Mouse (Mus musculus): ENCODE data around the gene Stx2. TPM values are rescaled to one million over a fixed set of nuclear protein-coding genes. Genes with fewer than 3 reads are reported as not detected.

The Stx2 gene
- total RNA-seq (2014; fragmentation: Nextera tagmentation) (26.4 and 83.8 TPM in 2 replicates), total RNA-seq (2017) (37.5 and 44.1 TPM in 2 replicates), polyA plus RNA-seq (2012) (15.3 and 18.1 TPM in 2 replicates)

DNA sequence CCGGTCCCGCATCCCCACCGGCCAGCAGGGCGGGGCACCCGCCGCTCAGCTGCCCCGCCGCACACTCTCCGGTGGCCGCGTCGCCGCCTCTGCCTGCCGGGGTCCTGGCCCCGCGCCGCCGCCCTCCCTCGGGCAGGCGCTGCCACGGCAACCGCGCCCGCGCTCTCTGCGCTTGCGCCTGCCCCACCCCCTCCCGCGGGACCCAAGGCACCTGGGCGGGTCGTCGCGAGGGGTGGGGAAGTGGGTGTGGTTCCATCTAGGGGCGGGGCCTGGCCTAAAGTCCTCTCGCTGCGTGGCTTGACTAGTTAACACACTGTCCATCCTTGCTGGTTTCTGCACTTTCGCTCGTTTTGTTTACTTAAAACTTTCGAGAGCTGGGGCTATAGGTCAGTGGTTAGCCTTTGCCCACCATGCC lies at the start of gene Stx2:
Gene Stx2 (minus strand): TSS at position 163 of the 415 bp plus-strand sequence.
- TF ChIP-seq POLR2AphosphoS5 (IDR thresholded peaks at IDR 0.05; ENCODE audit: insufficient replicate concordance, low read depth, low read length): no peak
- H3K4me3 ChIP-seq (ENCODE audit: low read depth, low read length): peak within 1 kb of the TSS; percentile 80
- DNase-seq (ENCODE audit: low spot score) (peak; percentile 93), ATAC-seq (ENCODE audit: extremely low read depth, insufficient number of reproducible peaks, low FRiP score, poor library complexity, severe bottlenecking) (peak; percentile 64)
- H3K36me3 ChIP-seq (replicated peaks): peaks cover 32% of the 10 kb centered on the region
- H3K27me3 ChIP-seq (ENCODE audit: insufficient read depth, low read length): no peaks in the 10 kb centered on the region
- peaks cover 55% of the 10 kb centered on the region for H3K4me1 ChIP-seq (ENCODE audit: insufficient read depth, low read depth, low read length)
- H3K9me3 ChIP-seq (replicated peaks): no peaks in the 10 kb centered on the region

GRCm38 (mm10) chr5:129054675-129055284 lies 46.4 kb upstream of the Stx2 start:
- no peak for ATAC-seq (ENCODE audit: extremely low read depth, insufficient number of reproducible peaks, low FRiP score, poor library complexity, severe bottlenecking)
- H3K4me3 ChIP-seq (ENCODE audit: low read depth, low read length): no peak overlapping the region
- TF ChIP-seq GATA1 (IDR thresholded peaks at IDR 0.05; ENCODE audit: borderline replicate concordance, low read length): no peak
- TF ChIP-seq POLR2AphosphoS5 (IDR thresholded peaks at IDR 0.05; ENCODE audit: insufficient replicate concordance, low read depth, low read length): no peak
- no peak for TF ChIP-seq GATA2 (IDR thresholded peaks at IDR 0.05; ENCODE audit: borderline replicate concordance, low read depth, low read length)
- TF ChIP-seq CTCF (IDR thresholded peaks at IDR 0.05; ENCODE audit: low read depth, low read length): no peak
- no peak for TF ChIP-seq TAL1 (conservative IDR thresholded peaks at IDR 0.05; ENCODE audit: low read depth, low read length)
- no peaks in the 10 kb centered on the region for H3K9me3 ChIP-seq (replicated peaks)
- no peaks in the 10 kb centered on the region for H3K4me1 ChIP-seq (ENCODE audit: insufficient read depth, low read depth, low read length)
- no peak for DNase-seq (ENCODE audit: low spot score)
- no peaks in the 10 kb centered on the region for H3K36me3 ChIP-seq (replicated peaks)
- no peaks in the 10 kb centered on the region for H3K27me3 ChIP-seq (ENCODE audit: insufficient read depth, low read length)

DNA sequence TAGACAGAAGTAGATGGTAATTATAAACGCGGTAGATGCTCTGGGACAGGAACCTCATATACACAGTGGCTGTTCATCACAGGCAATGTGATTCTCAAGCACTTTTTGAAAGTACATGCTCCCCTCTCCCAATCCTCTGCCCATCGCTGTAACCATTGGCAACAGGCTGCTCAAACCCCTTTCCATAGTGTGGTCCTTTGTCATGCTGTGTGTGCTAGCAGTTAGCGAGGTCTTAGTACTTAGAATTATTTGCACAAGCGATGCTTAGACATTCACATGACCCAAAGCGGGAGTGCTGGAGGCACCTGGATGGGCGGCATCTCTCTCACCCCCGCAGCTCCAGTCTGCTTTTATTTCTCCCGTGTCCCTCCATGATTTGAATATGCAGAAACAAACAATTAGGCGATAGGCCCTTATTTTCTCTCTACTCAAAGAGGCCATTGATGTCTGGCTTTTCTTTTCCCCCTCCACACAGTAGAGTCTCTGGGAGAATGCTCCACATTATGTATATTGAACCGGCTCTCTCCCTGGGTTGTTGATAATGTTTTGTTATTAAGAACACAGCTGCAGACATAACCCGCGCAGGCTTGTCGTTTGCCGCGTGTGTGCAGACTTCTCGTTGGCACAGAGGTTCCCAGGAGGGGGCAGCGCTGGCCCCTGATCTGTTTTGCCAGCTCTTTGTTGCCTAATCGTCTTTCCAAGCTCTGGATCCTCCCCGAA lies 44.4 kb upstream of the Stx2 start:
- Histone ChIP-seq H3K27me3 (ENCODE audit: insufficient read depth, low read length) (no peaks in the 10 kb centered on the region), H3K36me3 (replicated peaks) (no peaks in the 10 kb centered on the region)
- no peak for ATAC-seq (ENCODE audit: extremely low read depth, insufficient number of reproducible peaks, low FRiP score, poor library complexity, severe bottlenecking)

DNA sequence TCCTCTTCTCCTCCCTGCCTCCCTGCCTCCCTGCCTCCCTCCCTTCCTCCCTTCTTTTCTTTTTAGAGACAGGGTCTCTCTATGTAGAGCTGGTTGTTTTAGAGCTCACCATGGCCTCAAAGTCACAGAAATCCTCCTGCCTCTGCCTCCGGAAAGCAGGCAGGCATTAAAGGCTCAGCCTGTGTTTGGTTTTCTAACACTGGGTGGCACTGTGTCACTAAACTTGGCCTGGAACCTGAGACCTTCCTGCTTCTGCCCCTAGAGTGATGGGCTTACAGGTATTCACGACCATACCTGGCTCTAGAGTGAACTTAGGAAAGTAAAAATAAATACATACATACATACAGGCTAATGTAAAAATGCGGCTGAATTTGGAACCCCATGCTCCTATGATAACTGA lies 43.5 kb upstream of the Stx2 start:
- TF ChIP-seq POLR2AphosphoS5 (IDR thresholded peaks at IDR 0.05; ENCODE audit: insufficient replicate concordance, low read depth, low read length) (no peak), GATA1 (IDR thresholded peaks at IDR 0.05; ENCODE audit: borderline replicate concordance, low read length) (no peak), TAL1 (conservative IDR thresholded peaks at IDR 0.05; ENCODE audit: low read depth, low read length) (no peak), CTCF (IDR thresholded peaks at IDR 0.05; ENCODE audit: low read depth, low read length) (no peak), GATA2 (IDR thresholded peaks at IDR 0.05; ENCODE audit: borderline replicate concordance, low read depth, low read length) (no peak)
- H3K4me1 ChIP-seq (ENCODE audit: insufficient read depth, low read depth, low read length): no peaks in the 10 kb centered on the region
- no peaks in the 10 kb centered on the region for H3K27me3 ChIP-seq (ENCODE audit: insufficient read depth, low read length)
- no peaks in the 10 kb centered on the region for H3K36me3 ChIP-seq (replicated peaks)
- DNase-seq (ENCODE audit: low spot score) (no peak), ATAC-seq (ENCODE audit: extremely low read depth, insufficient number of reproducible peaks, low FRiP score, poor library complexity, severe bottlenecking) (no peak)
- no peak overlapping the region for H3K4me3 ChIP-seq (ENCODE audit: low read depth, low read length)
- H3K9me3 ChIP-seq (replicated peaks): no peaks in the 10 kb centered on the region

More for the DNA sequence above, 44.4 kb upstream of the Stx2 start:
- TF ChIP-seq TAL1 (conservative IDR thresholded peaks at IDR 0.05; ENCODE audit: low read depth, low read length) (no peak), CTCF (IDR thresholded peaks at IDR 0.05; ENCODE audit: low read depth, low read length) (no peak), GATA2 (IDR thresholded peaks at IDR 0.05; ENCODE audit: borderline replicate concordance, low read depth, low read length) (no peak)
- Histone ChIP-seq H3K9me3 (replicated peaks) (no peaks in the 10 kb centered on the region), H3K4me1 (ENCODE audit: insufficient read depth, low read depth, low read length) (no peaks in the 10 kb centered on the region), H3K4me3 (ENCODE audit: low read depth, low read length) (no peak overlapping the region)
- DNase-seq (ENCODE audit: low spot score): no peak

DNA sequence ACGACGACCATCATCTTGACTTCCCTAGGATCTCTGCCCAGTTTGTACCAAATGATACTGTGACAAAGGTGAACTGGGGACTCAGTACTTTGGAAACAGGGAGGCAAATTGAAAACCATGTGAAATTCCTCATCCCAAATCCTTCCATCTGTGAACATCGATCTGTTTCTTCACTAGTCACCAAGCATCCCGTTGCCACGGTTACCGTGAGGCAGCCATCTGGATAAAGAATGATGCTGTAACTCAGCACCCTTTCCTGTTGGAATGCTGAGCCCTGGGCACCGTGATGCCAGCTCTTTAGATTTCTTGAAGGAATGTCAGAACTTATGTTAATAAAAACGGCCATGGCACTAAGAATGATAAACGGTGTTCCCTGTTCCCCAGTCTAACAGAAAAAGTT lies 41.0 kb upstream of the Stx2 start:
- no peaks in the 10 kb centered on the region for H3K9me3 ChIP-seq (replicated peaks)
- H3K4me1 ChIP-seq (ENCODE audit: insufficient read depth, low read depth, low read length): no peaks in the 10 kb centered on the region
- ATAC-seq (ENCODE audit: extremely low read depth, insufficient number of reproducible peaks, low FRiP score, poor library complexity, severe bottlenecking) (no peak), DNase-seq (ENCODE audit: low spot score) (no peak)
- no peak overlapping the region for H3K4me3 ChIP-seq (ENCODE audit: low read depth, low read length)
- H3K27me3 ChIP-seq (ENCODE audit: insufficient read depth, low read length): no peaks in the 10 kb centered on the region
- H3K36me3 ChIP-seq (replicated peaks): no peaks in the 10 kb centered on the region
- TF ChIP-seq TAL1 (conservative IDR thresholded peaks at IDR 0.05; ENCODE audit: low read depth, low read length) (no peak), POLR2AphosphoS5 (IDR thresholded peaks at IDR 0.05; ENCODE audit: insufficient replicate concordance, low read depth, low read length) (no peak), CTCF (IDR thresholded peaks at IDR 0.05; ENCODE audit: low read depth, low read length) (no peak), GATA2 (IDR thresholded peaks at IDR 0.05; ENCODE audit: borderline replicate concordance, low read depth, low read length) (no peak), GATA1 (IDR thresholded peaks at IDR 0.05; ENCODE audit: borderline replicate concordance, low read length) (no peak)

DNA sequence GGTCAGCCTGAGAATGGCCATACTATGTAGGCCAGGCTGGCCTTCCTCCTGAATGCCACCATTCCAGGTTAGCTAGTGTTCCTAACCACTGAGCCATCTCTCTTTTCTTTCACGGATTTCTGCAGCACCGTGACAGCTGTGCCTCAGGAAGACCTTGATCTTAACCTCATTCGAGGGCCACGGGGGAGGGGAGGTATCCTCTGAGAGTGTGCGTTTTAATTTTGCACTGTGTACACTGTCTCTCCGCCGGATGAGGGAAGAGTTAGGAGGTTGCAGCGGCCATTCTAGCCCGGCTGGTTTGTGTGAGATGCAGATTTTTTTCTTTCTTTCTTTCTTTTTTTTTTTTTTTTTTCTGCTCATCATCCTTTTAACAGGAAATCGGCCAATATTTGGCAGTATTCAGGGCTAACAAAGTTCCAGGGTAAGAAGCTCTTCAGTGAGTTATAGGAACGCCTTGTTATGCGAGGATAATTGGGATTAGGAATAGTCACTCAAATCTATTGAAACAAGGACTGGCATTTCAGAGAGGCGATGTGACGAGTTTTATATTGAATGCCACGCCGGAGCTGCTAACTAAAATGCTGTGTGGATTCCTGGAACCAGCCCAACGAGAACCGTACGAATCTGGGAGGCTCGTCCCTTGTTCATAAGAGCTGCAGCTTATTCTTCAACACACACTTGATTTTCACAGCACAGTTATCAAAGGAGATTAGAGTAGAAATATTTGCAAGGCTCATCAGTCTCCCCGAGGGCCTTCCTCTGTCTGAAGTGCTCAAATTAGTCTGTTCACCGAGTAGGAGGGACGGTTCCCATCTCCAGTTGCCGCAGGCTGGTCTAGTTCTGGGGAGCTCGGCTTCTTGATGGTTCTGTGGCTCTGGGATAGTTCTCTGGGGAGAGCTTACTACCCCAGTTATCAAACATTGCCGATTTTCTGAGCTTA lies 37.5 kb upstream of the Stx2 start:
- TF ChIP-seq GATA2 (IDR thresholded peaks at IDR 0.05; ENCODE audit: borderline replicate concordance, low read depth, low read length): no peak
- TF ChIP-seq CTCF (IDR thresholded peaks at IDR 0.05; ENCODE audit: low read depth, low read length): no peak
- no peak for TF ChIP-seq GATA1 (IDR thresholded peaks at IDR 0.05; ENCODE audit: borderline replicate concordance, low read length)
- no peak for TF ChIP-seq POLR2AphosphoS5 (IDR thresholded peaks at IDR 0.05; ENCODE audit: insufficient replicate concordance, low read depth, low read length)
- DNase-seq (ENCODE audit: low spot score) (no peak), ATAC-seq (ENCODE audit: extremely low read depth, insufficient number of reproducible peaks, low FRiP score, poor library complexity, severe bottlenecking) (no peak)
- no peak overlapping the region for H3K4me3 ChIP-seq (ENCODE audit: low read depth, low read length)
- H3K36me3 ChIP-seq (replicated peaks): no peaks in the 10 kb centered on the region
- H3K27me3 ChIP-seq (ENCODE audit: insufficient read depth, low read length): no peaks in the 10 kb centered on the region
- H3K9me3 ChIP-seq (replicated peaks): no peaks in the 10 kb centered on the region
- no peaks in the 10 kb centered on the region for H3K4me1 ChIP-seq (ENCODE audit: insufficient read depth, low read depth, low read length)
